Mouse (Mus musculus) left cerebral cortex, postnatal 10 days (tissue): ENCODE measurements around the gene Olfr187. TPM values are rescaled to one million over a fixed set of nuclear protein-coding genes. Genes with fewer than 3 reads are reported as not detected.
"Not testable (repeated sequence)": the region's sequence is repeated elsewhere in the genome, so short reads cannot be mapped to it uniquely, and the experiment has no call there.

ENCODE experiments used
- DNase-seq, 2 experiments: peaks; one replicate each; pipeline ENCODE4 v3.0.0; 2021 to 2022; ENCODE audit warnings: low spot score in 2 of 2, mixed read lengths in 1 of 2; ENCODE audit errors: extremely low spot score in 1 of 2
- intact Hi-C: fragments of 180-260 bp; cut with DNase I; formaldehyde crosslinking; loops from one replicate; pipeline ENCODE4 v1.15.1; 2025
- total RNA-seq, 2 experiments: library from RNA; stranded (reverse); gene quantifications; 2 replicates each; pipeline ENCODE4 v1.2.3; 2021

Olfr187 gene
- not detected for total RNA-seq

DNA sequence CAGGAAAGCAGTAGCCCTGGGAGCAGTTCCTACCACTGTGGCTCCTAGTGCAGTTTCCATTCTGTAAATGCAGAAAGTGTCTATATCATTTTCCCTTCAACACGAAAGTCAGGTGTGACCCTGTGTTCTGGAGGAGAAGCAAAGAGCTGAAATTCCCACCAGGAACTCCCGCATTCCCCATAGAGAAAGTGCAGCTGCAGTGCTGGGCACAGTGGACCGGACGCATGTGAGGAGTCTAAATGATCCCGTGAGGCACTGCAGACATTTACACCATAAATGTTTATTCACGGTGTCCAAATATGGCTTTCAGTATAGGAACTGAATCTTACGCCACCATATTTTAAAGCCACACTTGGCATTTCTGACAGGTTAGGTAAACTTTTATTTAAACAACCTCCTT is at the start of gene Olfr187:
TSS of gene Olfr187 (minus strand) at position 58 of the 400 bp plus-strand sequence.
- no peak for DNase-seq
- intact Hi-C loops: no loop called here

DNA sequence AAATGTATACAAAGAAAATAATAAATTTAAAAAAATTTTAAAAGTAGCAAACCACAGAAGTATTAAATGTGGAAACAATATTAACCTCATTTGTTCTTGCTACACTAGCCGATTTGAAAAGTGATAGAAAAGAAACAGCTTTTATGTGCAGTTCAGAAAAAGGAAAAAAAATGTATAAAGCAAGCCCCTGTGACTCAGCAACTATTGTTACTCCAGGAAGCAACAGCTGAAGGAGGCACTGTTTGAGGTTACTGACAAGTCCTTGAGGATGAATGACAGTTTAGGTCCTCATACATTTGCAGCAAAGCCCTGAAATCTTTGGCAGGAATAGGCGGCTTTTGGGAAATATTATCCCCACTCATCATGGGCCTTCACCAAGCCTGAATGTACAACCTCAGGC is 41.5 kb upstream of the Olfr187 start:
- intact Hi-C loops: not testable (repeated sequence)

GRCm38 (mm10) chr16:59077905-59078304 is 38.3 kb upstream of the Olfr187 start, which contains the start of gene Olfr190:
Gene Olfr190, minus strand, starts transcription at chr16:59078005.
- no peak for DNase-seq
- intact Hi-C loops: no loop called here

More for the DNA sequence above, 41.5 kb upstream of the Olfr187 start:
- not testable (repeated sequence) for DNase-seq

DNA sequence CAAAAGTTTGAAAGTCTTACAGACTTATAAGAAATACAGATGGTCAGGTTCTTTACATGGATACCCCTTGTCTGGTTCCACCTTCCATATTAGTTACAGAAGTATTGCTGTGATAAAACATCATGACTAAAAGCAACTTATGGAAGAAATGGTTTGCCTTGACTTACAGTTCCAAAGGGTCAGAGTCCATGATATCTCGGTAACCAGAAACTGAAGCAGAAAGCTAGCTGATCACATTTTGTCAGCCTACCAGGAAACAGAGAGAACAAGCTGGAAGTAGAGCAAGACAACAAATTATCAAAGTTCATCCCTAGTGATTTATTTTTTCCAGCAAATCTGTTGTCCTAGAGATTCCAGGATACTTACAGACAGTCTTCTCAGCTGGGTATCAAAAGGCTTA is 34.0 kb upstream of the Olfr187 start:
- DNase-seq: no peak
- intact Hi-C loops: no loop called here

DNA sequence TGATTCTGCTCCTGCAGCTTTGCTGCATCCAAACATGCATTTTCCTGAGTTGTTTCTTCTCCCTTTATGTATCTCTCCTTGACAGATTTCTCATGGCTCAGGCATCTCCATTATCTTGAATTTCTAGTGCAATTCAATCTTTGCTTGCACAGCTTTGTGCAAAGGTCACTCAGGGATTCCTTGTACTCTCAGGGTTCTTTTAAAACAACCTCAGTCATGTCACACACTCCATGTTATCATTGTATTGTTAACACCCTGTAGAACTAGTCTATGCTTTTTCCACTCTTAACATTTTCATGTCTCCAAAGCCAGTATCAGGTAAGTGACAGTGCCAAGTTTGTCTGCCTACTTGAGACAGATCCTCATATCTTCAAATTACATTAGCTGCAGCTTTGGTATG is 32.2 kb upstream of the Olfr187 start:
- DNase-seq: no peak
- intact Hi-C loops: no loop called here

DNA sequence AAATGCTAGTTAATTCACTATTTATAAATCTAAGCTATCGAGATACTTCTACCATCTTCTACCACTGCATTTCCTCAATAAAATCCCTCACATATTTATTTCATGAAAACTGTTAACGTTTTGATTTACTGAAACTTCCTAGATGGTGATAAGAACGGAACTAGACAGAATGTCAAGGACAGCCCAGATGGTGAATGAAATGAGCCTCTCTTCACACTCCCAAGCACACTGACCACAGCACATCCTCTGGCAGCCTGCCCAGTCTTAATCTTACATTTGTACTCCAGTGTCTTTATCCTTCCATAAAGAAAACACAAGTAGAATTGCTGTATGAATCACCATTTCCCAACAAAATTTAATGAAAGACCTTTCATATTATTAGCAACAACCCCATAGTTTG is 22.8 kb upstream of the Olfr187 start:
- intact Hi-C loops, DNase-seq: not testable (repeated sequence)

DNA sequence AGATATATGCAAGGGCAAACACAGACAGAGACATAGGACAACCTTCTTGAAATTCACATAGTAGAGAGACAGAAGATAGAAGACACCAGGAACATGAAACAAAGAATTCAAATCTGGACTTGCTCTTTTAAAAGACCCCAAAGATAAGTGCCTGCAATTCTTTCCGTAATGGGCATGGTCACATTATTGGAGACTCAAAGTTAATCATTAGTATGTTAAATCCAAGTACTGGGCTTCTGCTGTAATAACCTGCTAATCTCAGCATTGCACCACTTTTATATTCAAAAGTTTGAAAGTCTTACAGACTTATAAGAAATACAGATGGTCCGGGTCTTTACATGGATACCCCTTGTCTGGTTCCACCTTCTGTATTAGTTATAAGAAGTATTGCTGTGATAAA is 9.7 kb upstream of the Olfr187 start:
- intact Hi-C loops, DNase-seq: not testable (repeated sequence)

GRCm38 (mm10) chr16:59048860-59049259 is 9.3 kb upstream of the Olfr187 start:
- DNase-seq: no peak
- intact Hi-C loops: no loop called here

DNA sequence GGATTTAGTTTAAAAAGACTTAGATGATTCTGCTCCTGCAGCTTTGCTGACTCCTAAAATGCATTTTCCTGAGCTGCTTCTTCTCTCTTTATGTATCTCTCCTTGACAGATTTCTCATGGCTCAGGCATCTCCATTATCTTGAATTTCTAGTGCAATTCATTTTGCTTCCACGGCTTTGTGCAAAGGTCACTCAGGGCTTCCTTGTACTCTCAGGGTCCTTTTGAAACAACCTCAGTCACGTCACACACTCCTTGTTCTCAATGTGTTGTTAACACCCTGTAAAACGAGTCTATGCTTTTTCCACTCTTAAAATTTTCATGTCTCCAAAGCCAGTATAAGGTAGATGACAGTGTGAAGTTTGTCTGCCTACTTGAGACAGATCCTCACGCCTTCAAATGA is 8.0 kb upstream of the Olfr187 start:
- DNase-seq: no peak
- intact Hi-C loops: no loop called here

- no peak for DNase-seq
- intact Hi-C loops: no loop called here
Measured at GRCm38 (mm10) chr16:59045835-59046234, 6.3 kb upstream of the Olfr187 start.

DNA sequence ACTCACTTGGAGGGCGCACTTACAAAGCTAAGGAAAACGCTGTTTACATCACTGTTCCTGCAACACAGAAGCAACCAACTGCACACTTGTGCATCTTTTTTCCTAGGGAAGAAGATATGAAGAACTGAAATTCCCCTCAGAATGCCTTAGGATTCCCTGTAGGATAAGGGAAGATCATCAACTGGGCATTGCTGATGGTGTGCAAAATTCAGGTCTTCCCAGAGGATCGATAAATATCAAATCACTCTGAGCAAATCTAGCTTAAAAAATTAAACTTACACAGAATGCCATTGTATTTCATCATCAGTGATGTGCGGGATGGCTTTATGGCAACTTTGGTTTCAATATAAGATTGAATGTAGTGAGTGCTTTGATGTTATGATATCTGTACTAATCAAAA is 9.4 kb downstream of the Olfr187 start, which contains the start of gene Olfr186:
TSS of gene Olfr186 (minus strand) at position 101 of the 400 bp plus-strand sequence.
- intact Hi-C loops: no loop called here
- no peak for DNase-seq

DNA sequence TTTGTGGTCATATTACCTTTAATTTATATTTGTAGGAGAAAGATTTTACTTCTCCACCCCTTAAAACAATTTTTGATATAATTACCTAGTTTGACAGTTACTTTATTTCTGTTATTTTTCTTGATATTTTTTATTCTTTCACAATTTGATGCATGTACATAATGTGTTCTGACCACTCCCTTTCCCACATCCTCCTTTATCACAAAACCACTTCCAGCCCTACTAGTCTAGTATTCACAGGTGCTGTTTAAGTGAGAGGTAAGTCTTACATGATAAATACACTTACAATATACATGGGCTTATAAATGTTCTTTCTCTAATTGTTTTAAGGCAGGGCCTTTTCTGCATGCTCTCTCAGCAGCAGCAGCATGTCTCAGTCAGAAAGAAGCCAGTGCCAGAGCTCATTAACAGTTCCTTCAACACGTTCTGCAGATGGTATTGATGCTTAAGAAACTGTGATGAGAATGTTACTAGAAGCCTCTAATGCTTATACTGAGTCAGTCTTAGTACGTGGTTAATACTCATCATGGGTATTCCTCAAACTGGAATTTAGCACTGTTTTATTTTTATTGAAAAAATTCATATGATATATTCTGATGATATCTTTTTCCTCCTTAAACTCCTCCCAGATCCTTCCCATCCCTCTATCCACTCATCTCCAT is 26.1 kb downstream of the Olfr187 start:
- DNase-seq: no peak
- intact Hi-C loops: no loop called here

DNA sequence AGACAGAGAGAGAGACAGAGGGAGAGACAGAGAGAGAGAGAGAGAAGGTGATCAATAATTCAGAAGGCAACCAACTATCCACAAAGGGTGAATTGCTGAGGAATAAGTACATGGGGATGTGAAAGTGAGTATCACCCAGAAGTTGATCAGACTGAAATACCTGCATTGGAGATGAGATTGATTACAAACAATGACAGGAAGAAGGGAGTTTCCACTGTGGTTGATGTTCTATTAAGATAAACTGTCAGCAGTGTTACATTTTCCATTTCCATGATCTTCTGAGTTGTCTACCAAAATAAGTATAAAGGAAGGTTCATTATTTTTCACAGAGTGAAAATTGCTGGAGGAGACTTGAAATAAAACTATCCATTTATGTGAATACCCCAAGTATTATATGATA is 32.4 kb downstream of the Olfr187 start:
- DNase-seq: no peak
- intact Hi-C loops: no loop called here

DNA sequence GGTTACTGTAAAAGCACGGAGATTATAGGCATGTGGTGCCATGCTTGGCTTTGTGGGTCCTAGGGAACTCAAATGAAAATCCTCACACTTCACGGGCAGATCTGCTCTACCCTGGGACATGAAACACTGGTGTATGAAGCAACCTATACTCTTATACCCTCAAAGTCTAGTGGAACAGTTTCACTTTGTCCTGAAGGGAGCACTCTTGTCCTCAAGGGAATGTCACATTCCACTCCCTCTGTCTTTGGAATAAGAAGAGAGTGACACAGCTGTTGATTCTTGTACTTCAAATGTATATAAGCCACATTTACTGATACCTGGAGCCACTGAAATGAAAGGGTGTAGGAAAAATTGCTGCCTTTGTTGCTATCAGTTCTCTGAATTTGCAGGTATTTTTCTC is 44.5 kb downstream of the Olfr187 start, which contains the start of gene Olfr183:
TSS of gene Olfr183 (plus strand) at position 301 of the 400 bp plus-strand sequence.
- intact Hi-C loops: no loop called here
- DNase-seq: no peak

Other genes starting within 250 kb of the Olfr187 start
- gene Olfr173, start 239.5 kb downstream of the Olfr187 start, total RNA-seq: not detected
- not detected for gene Olfr175-ps1, start 213.0 kb downstream of the Olfr187 start, total RNA-seq
- not detected for gene Olfr177, start 165.0 kb downstream of the Olfr187 start, total RNA-seq
- gene Olfr178, start 147.7 kb downstream of the Olfr187 start, total RNA-seq: not detected
- not detected for gene Olfr181, start 111.0 kb downstream of the Olfr187 start, total RNA-seq
- not detected for gene Olfr180, start 110.4 kb downstream of the Olfr187 start, total RNA-seq
- not detected for gene Olfr183, start 44.4 kb downstream of the Olfr187 start, total RNA-seq
- not detected for gene Olfr186, start 9.5 kb downstream of the Olfr187 start, total RNA-seq
- gene Olfr190, start 38.2 kb upstream of the Olfr187 start, total RNA-seq: not detected
- not detected for gene Olfr191, start 50.1 kb upstream of the Olfr187 start, total RNA-seq
- not detected for gene Olfr193, start 72.1 kb upstream of the Olfr187 start, total RNA-seq
- not detected for gene Olfr194, start 81.3 kb upstream of the Olfr187 start, total RNA-seq
- not detected for gene Olfr195, start 107.3 kb upstream of the Olfr187 start, total RNA-seq
- not detected for gene Olfr196, start 130.7 kb upstream of the Olfr187 start, total RNA-seq
- gene Olfr198, start 163.8 kb upstream of the Olfr187 start, total RNA-seq: not detected
- not detected for gene Olfr199, start 180.0 kb upstream of the Olfr187 start, total RNA-seq
- gene Olfr201, start 232.9 kb upstream of the Olfr187 start, total RNA-seq: not detected
- not detected for gene Olfr202, start 247.0 kb upstream of the Olfr187 start, total RNA-seq